ENCODE assay signal across 28 mouse cellular contexts in the genomic region with DNA sequence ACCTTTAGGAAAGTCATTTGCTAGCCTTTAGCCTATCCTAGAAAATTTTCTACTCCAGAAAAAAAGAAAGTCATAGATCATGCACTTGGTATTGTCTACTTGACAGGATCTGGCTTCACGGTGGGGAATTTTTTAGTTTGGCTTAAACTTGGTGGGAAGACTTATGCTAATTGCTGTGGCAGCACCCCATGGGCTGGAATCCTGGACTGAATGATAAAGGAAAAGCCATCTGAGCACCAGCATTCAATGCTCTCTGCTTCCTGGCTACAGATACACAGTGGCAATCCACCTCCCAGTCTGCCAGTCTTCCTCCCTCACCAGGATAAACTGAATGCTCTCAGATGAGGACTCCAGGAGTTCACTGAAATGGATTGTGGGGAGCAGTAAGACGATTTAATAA.
"Had no signal": no experiment of that assay in that cellular context is flagged by ENCODE, and none has a peak within 500 bp of the region (broad histone marks: within the 10 kb centered on the region; RNA-seq: fewer than 3 reads in every experiment).

No protein-coding gene starts in this region.

- ATAC-seq: hindbrain, embryonic 16.5 days; inflammation-experienced regulatory T-cells, adult 6 months; intestine, embryonic 15.5 days; intestine, postnatal 0 days had no signal

- H3K4me3 ChIP-seq: gastrocnemius, adult 2 months; heart, embryonic 10.5 days; heart, embryonic 12.5 days; hindbrain, embryonic 10.5 days; hindbrain, embryonic 12.5 days; intestine, embryonic 15.5 days; layer of hippocampus, adult 2 months; left cerebral cortex, adult 2 months; limb, embryonic 10.5 days; limb, embryonic 12.5 days; liver, embryonic 13.5 days; liver, embryonic 15.5 days had no signal

- H3K27ac ChIP-seq: gastrocnemius, adult 2 months; heart, embryonic 10.5 days; hindbrain, embryonic 10.5 days; hindbrain, embryonic 12.5 days; hindbrain, embryonic 14.5 days; intestine, embryonic 15.5 days; layer of hippocampus, adult 2 months; left cerebral cortex, adult 2 months; limb, embryonic 10.5 days; limb, embryonic 12.5 days; liver, embryonic 13.5 days; liver, embryonic 15.5 days had no signal

- H3K27me3 ChIP-seq: heart, embryonic 12.5 days; hindbrain, embryonic 12.5 days; intestine, embryonic 15.5 days; limb, embryonic 12.5 days; liver, embryonic 13.5 days; liver, embryonic 15.5 days had no signal

- H3K36me3 ChIP-seq: heart, embryonic 10.5 days; heart, embryonic 12.5 days; hindbrain, embryonic 10.5 days; hindbrain, embryonic 12.5 days; intestine, embryonic 15.5 days; limb, embryonic 10.5 days; limb, embryonic 12.5 days; liver, embryonic 13.5 days; liver, embryonic 15.5 days had no signal

- H3K4me1 ChIP-seq: intestine, embryonic 15.5 days; limb, embryonic 10.5 days; limb, embryonic 12.5 days; liver, embryonic 13.5 days; liver, embryonic 15.5 days had no signal

- H3K4me2 ChIP-seq: heart, embryonic 12.5 days; hindbrain, embryonic 12.5 days; hindbrain, embryonic 14.5 days; intestine, embryonic 15.5 days; limb, embryonic 12.5 days; liver, embryonic 11.5 days; liver, embryonic 13.5 days; liver, embryonic 15.5 days had no signal

- DNase-seq: gastrocnemius, adult 2 months; gastrocnemius, postnatal 10 days; gastrocnemius, postnatal 25 days; heart, adult 18-20 months; heart, postnatal 10 days; heart, postnatal 4 days; kidney, adult 18-20 months; kidney, adult 8-10 months; kidney, postnatal 10 days; kidney, postnatal 25 days; kidney, postnatal 4 days; liver; liver, embryonic 13.5 days had no signal

- H3K9me3 ChIP-seq: heart, embryonic 10.5 days; heart, embryonic 12.5 days; hindbrain, embryonic 10.5 days; hindbrain, embryonic 12.5 days; intestine, embryonic 15.5 days; limb, embryonic 10.5 days; limb, embryonic 12.5 days; liver, embryonic 13.5 days; liver, embryonic 15.5 days had no signal

- H3K9ac ChIP-seq: heart, embryonic 12.5 days; hindbrain, embryonic 12.5 days; hindbrain, embryonic 14.5 days; intestine, embryonic 15.5 days; limb, embryonic 12.5 days; liver, embryonic 13.5 days; liver, embryonic 15.5 days had no signal
